Mouse (Mus musculus): ENCODE results near the gene Scfd2.

DNA sequence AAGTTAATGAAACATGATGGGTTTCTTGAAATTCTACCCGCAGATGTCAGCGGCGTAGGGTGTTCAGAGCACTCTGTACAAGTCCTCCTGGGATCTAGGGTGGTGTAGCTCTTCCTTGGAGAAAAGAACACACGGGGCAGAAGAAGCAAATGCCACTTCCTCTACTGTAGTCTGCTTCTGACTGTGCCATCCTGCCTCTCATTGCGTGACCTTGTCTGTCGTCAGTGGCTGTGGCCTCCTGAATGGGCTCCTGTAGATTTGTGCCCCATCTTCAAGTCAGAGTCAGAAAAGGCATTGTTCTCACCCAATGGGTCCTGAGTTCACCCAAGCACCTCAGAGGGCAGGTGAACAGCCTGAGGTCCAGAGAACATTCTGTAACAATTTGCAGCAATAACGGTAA lies 367.0 kb downstream of the Scfd2 start:
- TF ChIP-seq CTCF (IDR thresholded peaks at IDR 0.05; ENCODE audit: low read depth, low read length) (no peak), POLR2A (IDR thresholded peaks at IDR 0.05; ENCODE audit: borderline replicate concordance, low read depth, low read length) (no peak)
